Mouse (Mus musculus) ES-E14 (cell line): ENCODE measurements at regions not wholly inside any gene's neighbourhood (a gene's known extent, or its start where the extent isn't known, plus 50 kb on each side); places are given as distances from the start of the nearest gene placed in this dataset.

Experiments
- CHD2 ChIP-seq: IDR thresholded peaks from 2 replicates; pipeline ENCODE4 v1.6.1; 2014; ENCODE audit warnings: mild to moderate bottlenecking, low read depth, low read length, inconsistent platforms
- HCFC1 ChIP-seq: IDR thresholded peaks from 2 replicates; pipeline ENCODE4 v1.6.1; 2012; ENCODE audit warnings: low read length, inconsistent platforms, borderline replicate concordance; ENCODE audit not compliant: insufficient read depth

- TF ChIP-seq HCFC1: no peak
- TF ChIP-seq CHD2: no peak
These were observed 54.7 kb upstream of the Lrfn2 start for GRCm38 (mm10) chr17:48877505-48877904.
